Mouse (Mus musculus): Measurements from ENCODE around the gene Olfr328. TPM values are rescaled to one million over a fixed set of nuclear protein-coding genes. Genes with fewer than 3 reads are reported as not detected.
"Not testable (repeated sequence)": the region's sequence is repeated elsewhere in the genome, so short reads cannot be mapped to it uniquely, and the experiment has no call there.

The Olfr328 gene
- polyA plus RNA-seq, 1 experiment from 2014 or later: 0.12 TPM

- DNase-seq (ENCODE audit: low spot score) (no peak), ATAC-seq (ENCODE audit: low FRiP score) (no peak)
- Histone ChIP-seq H3K36me3 (replicated peaks; ENCODE audit: control insufficient read depth, insufficient read depth) (no peaks in the 10 kb centered on the region), H3K4me3 (replicated peaks; ENCODE audit: low read length) (no peak overlapping the region), H3K4me1 (replicated peaks; ENCODE audit: control insufficient read depth, insufficient read depth, low read length) (no peaks in the 10 kb centered on the region), H3K9me3 (ENCODE audit: control insufficient read depth, low read length) (no peaks in the 10 kb centered on the region), H3K9ac (no peak overlapping the region), H3K4me2 (replicated peaks) (no peak overlapping the region), H3K27ac (no peak overlapping the region), H3K27me3 (ENCODE audit: control insufficient read depth, insufficient read depth, low read length) (no peaks in the 10 kb centered on the region)
- WGBS: 73% methylated on average over 8 of the region's 8 CpGs
These were observed 23.2 kb upstream of the Olfr328 start for GRCm38 (mm10) chr11:58578636-58579035.

GRCm38 (mm10) chr11:58577430-58577829, 22.0 kb upstream of the Olfr328 start, which contains the start of gene Olfr325:
Gene Olfr325, plus strand, starts transcription at chr11:58577730.
- no peaks in the 10 kb centered on the region for H3K9me3 ChIP-seq (ENCODE audit: control insufficient read depth, low read length)
- H3K4me2 ChIP-seq (replicated peaks): no peak within 1 kb of the TSS
- ATAC-seq (ENCODE audit: low FRiP score) (no peak), DNase-seq (ENCODE audit: low spot score) (no peak)
- WGBS: 85% methylated on average over 1 of the region's 1 CpGs
- H3K4me3 ChIP-seq (replicated peaks; ENCODE audit: low read length): no peak within 1 kb of the TSS
- H3K9ac ChIP-seq: no peak within 1 kb of the TSS
- H3K4me1 ChIP-seq (replicated peaks; ENCODE audit: control insufficient read depth, insufficient read depth, low read length): no peaks in the 10 kb centered on the region
- no peaks in the 10 kb centered on the region for H3K27me3 ChIP-seq (ENCODE audit: control insufficient read depth, insufficient read depth, low read length)
- no peak within 1 kb of the TSS for H3K27ac ChIP-seq
- H3K36me3 ChIP-seq (replicated peaks; ENCODE audit: control insufficient read depth, insufficient read depth): no peaks in the 10 kb centered on the region

GRCm38 (mm10) chr11:58570405-58570804, 15.0 kb upstream of the Olfr328 start, which contains the start of gene Olfr224:
Gene Olfr224, minus strand, starts transcription at chr11:58570553.
- no peak for DNase-seq (ENCODE audit: low spot score)
- Histone ChIP-seq H3K36me3 (replicated peaks; ENCODE audit: control insufficient read depth, insufficient read depth) (no peaks in the 10 kb centered on the region), H3K4me1 (replicated peaks; ENCODE audit: control insufficient read depth, insufficient read depth, low read length) (no peaks in the 10 kb centered on the region), H3K27me3 (ENCODE audit: control insufficient read depth, insufficient read depth, low read length) (no peaks in the 10 kb centered on the region), H3K9me3 (ENCODE audit: control insufficient read depth, low read length) (no peaks in the 10 kb centered on the region), H3K27ac (no peak within 1 kb of the TSS), H3K4me3 (replicated peaks; ENCODE audit: low read length) (no peak within 1 kb of the TSS), H3K9ac (no peak within 1 kb of the TSS), H3K4me2 (replicated peaks) (no peak within 1 kb of the TSS)
- ATAC-seq (ENCODE audit: low FRiP score): no peak
- 81% methylated on average over 5 of the region's 5 CpGs for WGBS

GRCm38 (mm10) chr11:58546322-58546721, 9.1 kb downstream of the Olfr328 start, which contains the start of gene Olfr329-ps:
Gene Olfr329-ps, minus strand, starts transcription at chr11:58546422.
- Histone ChIP-seq H3K9me3 (ENCODE audit: control insufficient read depth, low read length) (no peaks in the 10 kb centered on the region), H3K4me2 (replicated peaks) (no peak within 1 kb of the TSS), H3K27me3 (ENCODE audit: control insufficient read depth, insufficient read depth, low read length) (no peaks in the 10 kb centered on the region), H3K9ac (no peak within 1 kb of the TSS), H3K4me1 (replicated peaks; ENCODE audit: control insufficient read depth, insufficient read depth, low read length) (no peaks in the 10 kb centered on the region), H3K36me3 (replicated peaks; ENCODE audit: control insufficient read depth, insufficient read depth) (no peaks in the 10 kb centered on the region), H3K27ac (no peak within 1 kb of the TSS), H3K4me3 (replicated peaks; ENCODE audit: low read length) (no peak within 1 kb of the TSS)
- 81% methylated on average over 5 of the region's 5 CpGs for WGBS
- no peak for ATAC-seq (ENCODE audit: low FRiP score)
- no peak for DNase-seq (ENCODE audit: low spot score)

GRCm38 (mm10) chr11:58534736-58535135, 20.7 kb downstream of the Olfr328 start, which contains the start of gene Olfr330:
Gene Olfr330, minus strand, starts transcription at chr11:58534836.
- not testable (repeated sequence) for H3K27me3 ChIP-seq (ENCODE audit: control insufficient read depth, insufficient read depth, low read length); H3K36me3 ChIP-seq (replicated peaks; ENCODE audit: control insufficient read depth, insufficient read depth); H3K4me3 ChIP-seq (replicated peaks; ENCODE audit: low read length); H3K9ac ChIP-seq; DNase-seq (ENCODE audit: low spot score); H3K4me1 ChIP-seq (replicated peaks; ENCODE audit: control insufficient read depth, insufficient read depth, low read length); H3K27ac ChIP-seq; H3K9me3 ChIP-seq (ENCODE audit: control insufficient read depth, low read length); H3K4me2 ChIP-seq (replicated peaks); ATAC-seq (ENCODE audit: low FRiP score)

DNA sequence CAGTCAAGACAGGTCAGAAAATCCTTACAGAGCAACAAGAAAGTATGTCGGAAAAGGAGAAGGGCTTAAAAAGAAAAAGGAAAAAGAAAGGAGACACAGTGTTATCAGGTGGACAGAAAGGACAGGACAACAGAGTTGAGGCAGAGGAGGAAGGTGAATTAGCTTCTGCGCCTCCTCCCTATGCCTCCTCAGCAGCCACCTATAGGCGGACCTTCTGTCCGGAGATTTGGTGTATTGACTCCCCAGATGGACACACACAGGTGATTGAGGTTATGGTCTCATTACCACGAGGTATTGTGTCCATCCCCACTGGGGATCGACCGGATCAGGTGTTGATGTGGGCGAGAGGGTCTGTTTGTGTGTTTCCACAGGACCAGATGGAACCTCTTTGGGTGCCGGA, 35.7 kb downstream of the Olfr328 start:
- DNase-seq (ENCODE audit: low spot score): not testable (repeated sequence)

DNA sequence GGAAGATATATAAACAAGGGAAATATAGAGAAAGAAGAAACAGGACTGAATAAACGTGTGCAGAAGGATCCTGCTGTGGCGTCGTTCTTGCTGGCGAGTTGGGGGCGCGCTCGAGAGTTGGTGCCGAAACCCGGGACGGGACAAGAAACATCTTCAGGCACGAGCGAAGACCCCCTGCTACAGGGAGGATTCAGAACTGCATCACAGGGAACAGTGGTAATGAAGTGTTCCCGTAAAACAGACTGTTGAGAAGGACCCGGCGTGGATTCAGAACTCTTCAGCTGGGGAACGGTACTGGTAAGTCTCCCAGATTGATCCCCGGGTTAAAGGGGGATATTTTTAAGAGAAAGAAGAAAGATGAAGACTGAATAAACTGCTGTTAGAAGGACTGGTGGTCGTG, 36.5 kb downstream of the Olfr328 start:
- not testable (repeated sequence) for DNase-seq (ENCODE audit: low spot score); H3K4me2 ChIP-seq (replicated peaks); H3K9me3 ChIP-seq (ENCODE audit: control insufficient read depth, low read length); H3K4me1 ChIP-seq (replicated peaks; ENCODE audit: control insufficient read depth, insufficient read depth, low read length); ATAC-seq (ENCODE audit: low FRiP score); H3K27me3 ChIP-seq (ENCODE audit: control insufficient read depth, insufficient read depth, low read length); H3K36me3 ChIP-seq (replicated peaks; ENCODE audit: control insufficient read depth, insufficient read depth); H3K27ac ChIP-seq; H3K4me3 ChIP-seq (replicated peaks; ENCODE audit: low read length); H3K9ac ChIP-seq
- WGBS: 92% methylated on average over 17 of the region's 18 CpGs

More for the DNA sequence above, 35.7 kb downstream of the Olfr328 start:
- H3K27me3 ChIP-seq (ENCODE audit: control insufficient read depth, insufficient read depth, low read length); H3K4me3 ChIP-seq (replicated peaks; ENCODE audit: low read length); ATAC-seq (ENCODE audit: low FRiP score); H3K36me3 ChIP-seq (replicated peaks; ENCODE audit: control insufficient read depth, insufficient read depth); H3K9ac ChIP-seq; H3K4me1 ChIP-seq (replicated peaks; ENCODE audit: control insufficient read depth, insufficient read depth, low read length); H3K9me3 ChIP-seq (ENCODE audit: control insufficient read depth, low read length); H3K4me2 ChIP-seq (replicated peaks); H3K27ac ChIP-seq: not testable (repeated sequence)
- 94% methylated on average over 7 of the region's 9 CpGs for WGBS

GRCm38 (mm10) chr11:58509058-58509457, 46.4 kb downstream of the Olfr328 start:
- DNase-seq (ENCODE audit: low spot score); H3K4me3 ChIP-seq (replicated peaks; ENCODE audit: low read length); H3K9ac ChIP-seq; H3K4me2 ChIP-seq (replicated peaks); H3K27ac ChIP-seq; H3K4me1 ChIP-seq (replicated peaks; ENCODE audit: control insufficient read depth, insufficient read depth, low read length); ATAC-seq (ENCODE audit: low FRiP score); H3K27me3 ChIP-seq (ENCODE audit: control insufficient read depth, insufficient read depth, low read length); H3K36me3 ChIP-seq (replicated peaks; ENCODE audit: control insufficient read depth, insufficient read depth); H3K9me3 ChIP-seq (ENCODE audit: control insufficient read depth, low read length): not testable (repeated sequence)
- WGBS: 91% methylated on average over 19 of the region's 19 CpGs

- H3K4me1 ChIP-seq (replicated peaks; ENCODE audit: control insufficient read depth, insufficient read depth, low read length); H3K36me3 ChIP-seq (replicated peaks; ENCODE audit: control insufficient read depth, insufficient read depth); H3K27me3 ChIP-seq (ENCODE audit: control insufficient read depth, insufficient read depth, low read length); ATAC-seq (ENCODE audit: low FRiP score); H3K4me2 ChIP-seq (replicated peaks); H3K9me3 ChIP-seq (ENCODE audit: control insufficient read depth, low read length); H3K27ac ChIP-seq; DNase-seq (ENCODE audit: low spot score); H3K4me3 ChIP-seq (replicated peaks; ENCODE audit: low read length); H3K9ac ChIP-seq: not testable (repeated sequence)
These were observed 53.0 kb downstream of the Olfr328 start, which contains the start of gene Olfr331 for GRCm38 (mm10) chr11:58502472-58502871. Gene Olfr331, minus strand, starts transcription at chr11:58502572.

Measured in hindbrain, embryonic 14.5 days (tissue).